Mouse (Mus musculus): Measurements from ENCODE around the gene 1500011B03Rik.
"Not testable (repeated sequence)": the region's sequence is repeated elsewhere in the genome, so short reads cannot be mapped to it uniquely, and the experiment has no call there.

The 1500011B03Rik gene

DNA sequence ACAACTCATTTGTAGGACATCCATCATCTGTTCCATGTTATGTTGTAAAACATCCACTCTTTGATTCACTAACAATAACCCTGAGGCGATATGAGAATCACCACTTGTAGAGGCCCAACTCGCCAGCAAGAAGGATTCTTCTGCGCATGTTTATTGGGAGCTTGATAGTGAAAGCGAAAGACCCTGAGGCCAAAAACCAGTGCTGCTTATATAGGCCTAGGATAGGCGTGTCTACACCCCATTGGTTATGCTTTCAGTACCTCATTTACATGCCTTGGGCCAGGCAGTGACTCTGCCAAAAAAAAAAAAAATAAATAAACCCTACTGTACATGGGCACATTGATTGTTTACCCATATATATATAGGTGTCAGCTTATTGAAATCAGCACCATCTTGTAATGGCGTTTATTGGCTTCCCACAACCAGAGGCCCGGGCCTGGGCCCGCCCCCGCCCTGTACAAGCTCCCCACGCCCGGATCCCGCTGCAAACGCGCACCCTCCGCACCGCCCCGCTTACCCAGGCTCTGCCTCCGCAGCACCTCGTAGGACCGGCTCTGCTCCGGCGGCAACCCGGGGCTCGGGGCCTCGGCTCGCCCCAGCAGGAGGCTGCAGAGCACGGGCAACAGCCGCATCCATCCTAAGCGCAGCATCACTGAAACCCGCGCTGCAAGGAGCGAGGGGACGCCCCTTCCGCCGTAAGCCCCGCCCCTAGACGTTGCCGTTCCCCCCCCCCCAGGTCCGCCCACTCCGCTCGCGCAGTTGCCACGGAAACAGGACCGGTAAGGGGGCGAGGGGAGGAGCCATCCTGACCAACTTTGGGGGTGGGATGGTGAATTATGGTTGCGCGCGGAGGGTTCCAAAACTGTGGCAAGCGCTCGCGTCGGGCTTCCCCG is at the start of gene 1500011B03Rik:
Gene 1500011B03Rik, minus strand, starts transcription at position 673 of the 893 bp plus-strand sequence.
- DNase-seq (ENCODE audit: low spot score in 2 of 2): peak; percentile 41 to 56

DNA sequence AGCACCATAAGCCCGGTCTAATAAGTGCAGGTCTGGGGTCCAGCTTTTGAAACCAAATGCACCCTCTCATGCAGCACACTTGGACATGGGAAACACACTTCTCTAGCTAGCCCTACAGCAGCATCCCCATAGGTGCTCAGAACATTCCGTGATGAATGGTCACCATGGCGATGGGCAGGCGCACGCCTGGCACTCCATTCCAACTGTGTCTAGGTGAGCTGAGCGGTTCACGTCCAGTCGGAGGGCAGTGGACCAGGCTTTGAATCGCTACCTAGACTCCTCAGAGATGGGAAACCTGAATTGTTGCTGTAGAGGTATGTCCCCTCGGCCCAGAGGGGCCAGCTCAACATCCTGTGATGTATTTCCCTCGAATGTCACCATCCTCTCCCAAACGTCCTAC is 42.0 kb upstream of the 1500011B03Rik start:
- DNase-seq (ENCODE audit: low spot score in 2 of 2): no peak

DNA sequence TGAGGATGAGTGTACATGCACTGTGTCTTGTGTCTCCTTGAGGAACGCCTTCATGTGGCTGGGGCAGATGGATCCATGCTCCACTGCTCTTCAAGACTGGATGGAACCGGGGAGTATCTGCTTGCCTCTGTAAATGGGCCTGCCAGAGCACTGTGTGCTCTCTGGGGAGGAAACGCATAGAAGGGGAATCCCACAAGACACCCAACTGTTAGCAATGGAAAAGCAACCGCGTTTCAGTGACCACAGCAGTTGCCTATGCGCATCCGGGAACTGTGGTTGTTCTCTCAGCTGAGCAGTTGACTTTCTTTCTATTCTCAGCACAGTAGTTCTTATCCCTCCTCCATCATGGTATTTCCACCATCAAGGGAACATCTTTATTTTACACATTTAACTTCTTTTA is 41.5 kb upstream of the 1500011B03Rik start:
- DNase-seq (ENCODE audit: low spot score in 2 of 2): peak in 1 of 2 experiments; percentile 45

DNA sequence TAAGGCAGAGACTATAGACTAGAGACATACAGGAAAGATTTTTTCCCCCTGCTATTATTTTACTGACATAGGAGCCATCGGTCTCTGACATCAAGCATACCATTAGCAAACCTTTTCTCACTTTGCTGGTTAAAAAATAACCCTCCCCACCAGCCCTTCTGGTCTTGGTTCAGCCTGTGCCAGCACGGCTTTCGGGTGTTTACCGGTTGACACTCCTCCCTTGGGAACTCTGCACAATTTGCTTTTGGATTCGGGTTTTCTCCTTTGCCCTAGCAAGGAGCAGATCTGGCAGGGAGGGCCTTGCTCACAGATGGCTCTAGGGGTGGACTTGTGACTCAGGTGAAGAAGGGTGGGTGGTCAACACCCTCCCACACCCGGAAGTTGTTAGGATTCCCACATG is 38.5 kb upstream of the 1500011B03Rik start:
- no peak for DNase-seq (ENCODE audit: low spot score in 2 of 2)

DNA sequence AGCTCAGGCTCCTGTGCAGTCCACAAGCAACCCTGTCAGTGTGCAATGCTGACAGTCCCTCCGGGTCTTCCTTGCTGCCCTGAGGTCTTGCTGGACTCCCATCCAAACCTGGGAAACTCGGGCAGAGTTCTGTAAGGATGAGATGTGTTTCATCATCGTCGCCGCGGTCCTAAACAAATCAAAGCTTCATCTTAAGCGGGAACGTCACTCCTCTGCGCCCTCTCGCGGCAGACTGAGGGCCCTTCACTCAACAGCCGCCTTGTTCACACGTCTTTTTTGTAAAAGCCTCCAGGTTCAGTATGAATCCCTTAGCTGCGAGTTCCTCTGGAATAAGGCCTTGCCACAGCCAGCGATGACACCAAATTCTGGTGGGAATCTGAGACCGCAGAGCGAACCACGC is 36.0 kb upstream of the 1500011B03Rik start:
- DNase-seq (ENCODE audit: low spot score in 2 of 2): peak; percentile 25 to 53

DNA sequence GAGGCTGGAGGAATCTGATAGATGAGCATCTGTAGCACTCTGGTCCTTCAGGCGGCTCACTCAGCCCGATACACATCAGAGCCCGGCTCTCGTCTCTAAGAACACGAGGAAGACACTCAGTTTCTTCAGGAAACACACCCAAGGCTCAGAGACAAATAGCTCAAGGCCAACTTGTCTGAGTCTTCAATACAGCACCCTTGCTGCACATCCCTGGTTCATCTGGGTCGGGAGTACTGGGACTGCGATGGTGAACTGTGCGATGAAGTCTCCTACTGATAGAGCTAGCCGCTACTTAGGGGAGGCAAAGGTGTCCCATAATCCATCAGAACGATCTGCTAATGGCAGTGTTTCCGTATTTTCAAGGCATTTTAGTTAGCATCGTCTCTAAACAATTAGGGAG is 35.3 kb upstream of the 1500011B03Rik start, which contains the start of gene Gm9936:
Gene Gm9936, minus strand, starts transcription at position 101 of the 400 bp plus-strand sequence.
- no peak for DNase-seq (ENCODE audit: low spot score in 2 of 2)

DNA sequence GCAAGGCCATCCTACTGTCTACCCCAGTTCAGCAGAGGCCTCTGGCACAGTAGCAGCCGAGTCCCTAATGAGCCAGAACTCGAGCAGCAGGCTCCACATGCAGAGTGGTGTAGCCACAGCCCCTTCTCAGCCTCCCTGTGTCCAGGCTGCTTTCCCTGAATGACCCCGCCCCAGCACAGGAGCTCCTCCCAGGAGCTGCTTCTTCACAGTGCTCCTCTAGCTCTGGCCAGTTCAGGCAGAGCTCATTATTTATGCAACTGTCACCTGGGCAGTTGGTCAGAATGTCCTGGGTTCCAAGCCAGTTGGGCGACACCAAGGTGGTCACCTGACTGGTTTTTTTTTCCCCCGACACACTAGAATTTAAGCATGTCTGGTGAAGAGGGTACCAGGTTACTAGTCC is 30.1 kb upstream of the 1500011B03Rik start, which contains the start of gene 4930519G04Rik:
Gene 4930519G04Rik, plus strand, starts transcription at position 301 of the 400 bp plus-strand sequence.
- not testable (repeated sequence) for DNase-seq (ENCODE audit: low spot score in 2 of 2)

DNA sequence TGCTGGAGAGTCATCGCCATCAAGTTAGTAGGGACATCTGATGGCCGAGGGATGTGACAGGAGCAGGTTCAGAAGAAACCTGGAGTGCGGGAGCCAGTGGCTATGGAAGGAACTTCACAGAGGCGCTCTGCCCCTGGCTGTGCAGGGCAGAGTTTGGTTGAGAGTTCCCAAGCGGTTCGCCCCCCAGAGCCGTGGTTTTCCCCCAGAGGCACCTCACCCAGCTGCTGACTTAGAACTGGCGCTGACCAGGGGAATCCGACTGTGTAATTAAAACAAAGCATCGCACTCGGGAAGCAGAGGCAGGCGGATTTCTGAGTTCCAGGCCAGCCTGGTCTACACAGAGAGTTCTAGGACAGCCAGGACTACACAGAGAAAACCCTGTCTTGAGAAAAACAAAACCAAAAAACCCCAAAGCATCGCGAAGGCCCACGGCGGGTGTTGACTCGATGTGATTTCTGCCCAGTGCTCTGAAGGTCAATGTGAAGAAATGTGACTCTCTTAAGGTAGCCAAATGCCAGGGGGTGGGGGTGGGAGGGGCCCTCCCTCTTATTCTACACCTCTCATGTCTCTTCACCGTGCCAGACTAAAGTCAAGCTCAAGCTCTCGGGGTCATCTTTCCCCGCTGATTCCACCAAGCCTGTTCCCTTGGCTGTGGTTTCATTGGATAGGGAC is 28.4 kb upstream of the 1500011B03Rik start:
- no peak for DNase-seq (ENCODE audit: low spot score in 2 of 2)

DNA sequence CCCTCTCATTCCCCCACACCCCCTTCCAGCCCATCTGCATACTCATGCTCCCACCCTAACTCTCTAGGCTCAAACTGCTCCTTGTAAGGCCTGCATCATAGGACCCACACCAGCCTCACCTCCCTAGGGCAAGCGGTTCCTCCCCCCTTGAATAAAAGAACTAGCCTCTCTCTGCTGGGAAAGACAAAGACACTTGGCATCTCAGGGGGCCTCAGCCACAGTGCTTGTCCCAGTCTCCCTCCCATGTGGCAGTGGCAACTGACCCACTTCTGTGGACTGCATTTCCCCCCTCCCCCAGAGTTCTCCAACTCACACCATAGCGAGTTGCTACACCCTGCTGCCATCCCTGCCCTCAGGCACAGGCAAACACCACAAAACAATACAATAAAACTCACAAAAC is 21.1 kb upstream of the 1500011B03Rik start:
- not testable (repeated sequence) for DNase-seq (ENCODE audit: low spot score in 2 of 2)

DNA sequence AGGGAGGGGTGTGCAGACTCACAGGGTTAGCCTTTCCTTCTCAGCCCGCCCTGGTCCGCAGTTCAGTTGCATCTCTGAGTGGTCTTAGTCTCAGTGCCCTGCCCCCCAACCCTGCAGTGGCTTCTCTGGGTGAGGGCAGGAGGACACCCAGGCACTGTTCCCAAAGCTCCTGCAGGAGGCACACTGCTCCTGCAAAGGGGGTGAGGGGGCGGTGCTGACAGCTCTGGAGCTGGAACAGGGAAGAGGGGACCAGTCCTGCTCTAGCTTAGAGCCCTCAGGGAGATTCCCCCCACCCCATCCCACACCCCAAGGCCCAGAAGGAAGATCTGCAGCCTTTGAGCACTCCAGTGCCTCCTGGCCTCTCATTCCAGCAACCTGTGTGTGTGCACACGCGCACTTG is 19.4 kb upstream of the 1500011B03Rik start:
- no peak for DNase-seq (ENCODE audit: low spot score in 2 of 2)

DNA sequence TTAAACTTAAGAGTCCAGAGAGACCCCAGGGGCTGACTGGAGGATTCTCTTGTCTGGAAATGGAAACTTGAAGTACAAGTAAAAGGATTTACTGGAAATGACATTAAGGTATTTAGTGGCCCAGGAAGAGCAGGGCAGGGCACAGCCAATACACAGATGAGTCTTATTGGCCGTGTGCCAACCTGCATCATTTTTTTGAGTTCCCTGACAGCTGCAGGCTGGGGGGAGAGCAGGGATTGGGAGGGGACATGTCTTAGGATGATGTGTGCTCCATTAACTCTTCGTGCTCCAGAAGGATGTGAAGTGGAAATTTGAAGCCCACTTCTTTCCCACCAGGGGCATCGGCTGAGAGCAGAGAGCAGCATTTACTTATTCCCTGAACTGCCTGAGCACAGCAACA is 18.9 kb upstream of the 1500011B03Rik start:
- DNase-seq (ENCODE audit: low spot score in 2 of 2): not testable (repeated sequence)

DNA sequence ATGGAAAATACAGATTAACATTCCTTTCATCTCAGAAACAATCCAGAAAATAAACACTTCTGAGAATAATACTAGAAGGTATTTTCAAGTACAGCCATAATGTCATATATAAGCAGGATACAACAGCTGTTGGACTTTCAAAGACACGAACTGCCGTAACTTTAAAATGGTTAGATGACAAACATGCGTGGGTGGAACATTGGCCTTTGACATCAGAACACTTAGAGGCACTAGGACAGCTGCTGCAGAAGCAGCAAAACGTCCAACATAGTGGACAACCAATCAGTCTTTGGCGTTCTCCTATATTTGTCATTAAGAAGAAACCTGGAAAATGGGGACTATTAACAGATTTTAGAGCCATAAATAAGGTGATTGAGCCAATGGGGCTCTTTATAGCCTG is 17.2 kb upstream of the 1500011B03Rik start:
- not testable (repeated sequence) for DNase-seq (ENCODE audit: low spot score in 2 of 2)

DNA sequence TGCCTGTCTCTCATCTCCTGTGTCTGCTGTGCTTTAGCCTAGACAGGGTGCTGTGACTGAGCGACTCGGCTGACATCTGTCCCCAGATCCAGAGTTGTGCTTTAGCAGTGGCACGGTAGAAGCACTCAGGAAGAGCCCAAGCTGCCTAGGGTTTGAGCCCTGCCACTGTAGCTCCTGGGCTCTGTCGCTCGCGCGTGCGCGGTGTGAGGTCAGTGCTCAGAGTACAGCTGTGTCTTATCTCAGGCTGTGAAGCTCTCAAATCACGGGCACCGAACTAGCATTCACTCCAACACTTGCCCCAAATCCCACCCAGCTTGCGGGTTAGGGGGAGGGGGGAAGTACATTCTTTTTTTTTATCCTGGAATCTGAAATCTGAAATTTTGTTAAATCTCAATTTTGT is 13.6 kb upstream of the 1500011B03Rik start:
- no peak for DNase-seq (ENCODE audit: low spot score in 2 of 2)

DNA sequence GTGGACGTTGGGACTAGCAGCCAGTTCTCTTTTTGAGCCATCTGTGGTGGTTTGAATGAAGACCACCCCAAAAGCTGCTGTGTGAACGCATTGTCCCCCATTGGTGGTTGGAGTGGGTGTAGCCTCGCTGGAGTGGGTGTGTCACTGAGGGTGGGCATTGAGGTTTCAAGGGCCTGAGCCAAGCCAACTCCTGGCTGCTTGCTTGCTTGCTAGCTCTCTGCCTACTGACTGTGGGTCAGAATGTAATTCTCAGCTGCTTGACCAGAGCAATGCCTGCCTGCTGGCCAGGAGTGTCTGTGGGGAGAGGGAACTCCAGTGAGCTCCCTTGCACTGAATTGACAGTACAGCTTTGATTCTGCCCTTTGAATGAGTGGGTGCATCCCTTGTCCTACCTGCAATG is 6.5 kb upstream of the 1500011B03Rik start:
- no peak for DNase-seq (ENCODE audit: low spot score in 2 of 2)

DNA sequence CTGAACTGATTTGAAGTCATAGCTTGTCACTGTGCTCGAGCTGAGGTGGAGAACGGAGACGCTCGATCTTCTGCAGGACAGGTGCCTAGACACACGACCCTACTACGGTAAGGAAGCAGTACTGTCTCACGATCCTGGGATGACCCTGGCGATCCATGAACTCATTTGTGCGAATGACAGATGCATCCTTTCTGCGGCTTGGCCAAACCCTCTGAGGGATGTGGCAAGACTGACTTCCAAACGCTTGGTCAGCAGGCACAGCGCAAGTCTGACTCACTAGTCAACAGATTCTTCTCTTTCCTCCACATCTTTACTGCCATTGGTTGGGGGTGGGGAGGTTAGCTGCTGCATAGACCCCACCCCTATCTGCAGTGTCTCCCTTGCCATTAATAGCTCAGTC is 4.2 kb upstream of the 1500011B03Rik start:
- DNase-seq (ENCODE audit: low spot score in 2 of 2): no peak

DNA sequence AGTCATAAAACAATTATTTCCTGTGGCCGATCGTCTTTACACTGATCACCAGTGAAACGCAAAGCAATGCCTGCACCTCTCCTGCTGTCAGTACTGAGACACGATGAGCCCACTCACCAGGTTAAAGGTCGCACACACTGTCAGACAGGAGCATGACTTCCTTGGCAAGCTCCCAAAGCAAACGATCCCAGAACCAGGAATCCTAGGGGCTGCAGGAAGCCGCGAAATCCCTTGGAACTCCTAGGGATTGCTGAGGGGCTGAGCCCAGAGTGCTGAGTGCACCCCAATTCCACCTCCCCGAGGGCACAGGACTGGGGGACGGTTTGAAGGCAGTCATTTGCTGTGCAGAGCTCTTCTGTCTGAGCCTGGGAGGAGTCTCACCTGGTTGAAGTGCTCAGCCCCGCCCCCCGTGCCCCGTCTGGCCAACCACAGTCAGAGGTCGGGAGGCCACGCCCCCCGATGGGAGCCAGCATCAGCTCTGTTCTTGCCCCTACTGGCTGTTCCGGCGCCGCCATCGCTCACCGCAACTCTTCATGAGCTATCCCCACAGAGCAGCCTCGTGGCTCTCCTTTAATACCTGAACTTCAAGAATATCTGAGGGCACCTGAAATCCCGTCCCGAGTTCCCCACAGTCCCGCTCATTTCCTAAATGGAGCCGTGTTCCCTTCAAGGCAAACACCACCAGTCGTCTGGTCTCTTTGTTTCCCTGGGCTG is 2.9 kb upstream of the 1500011B03Rik start:
- DNase-seq (ENCODE audit: low spot score in 2 of 2): peak; percentile 75 to 87

DNA sequence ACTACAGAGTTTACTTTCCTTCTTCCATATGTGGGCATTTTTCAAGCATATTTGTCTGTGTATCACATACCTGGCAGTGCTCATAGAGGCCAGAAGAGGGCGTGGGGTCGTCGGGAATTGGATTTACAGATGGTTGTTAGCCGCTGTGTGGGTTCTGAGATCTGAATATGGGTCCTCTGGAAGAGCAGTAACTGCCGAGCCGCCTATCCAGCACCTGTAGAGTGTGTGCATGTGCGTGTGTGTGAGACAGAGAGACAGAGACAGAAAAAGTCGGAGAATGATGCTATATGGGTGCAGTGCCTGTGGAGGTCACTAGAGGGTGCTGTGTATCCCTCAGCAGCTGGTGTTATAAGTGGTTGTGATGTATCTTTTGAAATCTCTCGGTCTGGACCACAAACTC is 929 bp upstream of the 1500011B03Rik start:
- peak; percentile 56 to 63 for DNase-seq (ENCODE audit: low spot score in 2 of 2)

DNA sequence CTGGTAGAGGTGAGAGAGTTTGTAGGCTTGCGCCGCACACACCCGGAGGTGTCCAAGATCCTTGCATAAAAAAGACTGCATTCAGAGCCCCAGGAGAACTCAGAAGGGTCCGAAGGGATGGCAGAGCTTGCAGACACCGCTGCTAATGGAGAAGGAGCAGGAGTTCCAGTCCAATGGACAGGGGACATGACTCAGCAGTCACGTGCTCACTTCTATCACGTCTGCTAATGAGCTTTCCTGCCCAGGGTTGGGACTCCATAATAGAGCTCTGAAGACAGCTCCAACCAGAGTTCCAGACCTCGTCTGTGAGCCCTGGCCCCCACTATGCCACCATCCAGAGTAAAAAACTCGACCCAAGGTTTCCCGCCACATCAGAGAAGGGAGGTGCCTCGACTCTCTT is 5.1 kb downstream of the 1500011B03Rik start:
- no peak for DNase-seq (ENCODE audit: low spot score in 2 of 2)

DNA sequence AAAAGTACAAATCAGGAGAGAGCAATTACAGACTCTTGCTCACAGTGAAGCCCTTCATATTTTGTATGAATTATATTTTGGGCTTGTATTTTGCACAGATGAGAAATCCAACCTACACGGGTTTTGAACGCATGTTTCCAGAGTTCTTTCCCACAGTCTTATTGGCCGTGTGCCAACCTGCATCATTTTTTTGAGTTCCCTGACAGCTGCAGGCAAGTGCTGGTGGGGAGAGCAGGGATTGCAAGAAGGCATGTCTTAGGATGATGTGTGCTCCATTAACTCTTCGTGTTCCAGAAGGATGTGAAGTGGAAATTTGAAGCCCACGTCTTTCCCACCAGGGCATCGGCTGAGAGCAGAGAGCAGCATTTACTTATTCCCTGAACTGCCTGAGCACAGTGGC is 6.7 kb downstream of the 1500011B03Rik start:
- no peak for DNase-seq (ENCODE audit: low spot score in 2 of 2)

DNA sequence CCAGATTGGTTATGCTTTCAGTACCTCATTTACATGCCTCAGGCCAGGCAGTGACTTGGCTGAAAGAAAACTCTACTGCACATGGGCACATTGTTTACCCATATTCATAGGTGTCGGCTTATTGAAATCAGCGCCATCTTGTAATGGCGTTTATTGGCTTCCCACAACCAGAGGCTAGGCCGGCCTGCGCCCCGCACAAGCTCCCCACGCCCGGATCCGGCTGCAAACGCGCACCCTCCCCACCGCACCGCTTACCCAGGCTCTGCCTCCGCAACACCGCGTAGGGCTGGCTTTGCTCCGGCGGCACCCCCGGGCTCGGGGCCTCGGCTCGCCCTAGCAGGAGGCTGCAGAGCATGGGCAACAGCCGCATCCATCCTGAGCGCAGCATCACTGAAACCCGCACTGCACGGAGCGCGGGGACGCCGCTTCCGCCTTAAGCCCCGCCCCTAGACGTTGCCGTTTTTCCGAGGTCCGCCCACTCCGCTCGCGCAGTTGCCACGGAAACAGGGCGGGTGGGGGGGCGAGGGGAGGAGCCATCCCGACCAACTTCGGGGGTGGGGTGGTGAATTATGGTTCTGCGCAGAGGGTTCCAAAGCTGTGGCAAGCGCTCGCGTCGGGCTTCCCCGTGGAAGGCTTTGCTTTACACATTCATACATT is 9.6 kb downstream of the 1500011B03Rik start:
- DNase-seq (ENCODE audit: low spot score in 2 of 2): peak; percentile 71 to 80

DNA sequence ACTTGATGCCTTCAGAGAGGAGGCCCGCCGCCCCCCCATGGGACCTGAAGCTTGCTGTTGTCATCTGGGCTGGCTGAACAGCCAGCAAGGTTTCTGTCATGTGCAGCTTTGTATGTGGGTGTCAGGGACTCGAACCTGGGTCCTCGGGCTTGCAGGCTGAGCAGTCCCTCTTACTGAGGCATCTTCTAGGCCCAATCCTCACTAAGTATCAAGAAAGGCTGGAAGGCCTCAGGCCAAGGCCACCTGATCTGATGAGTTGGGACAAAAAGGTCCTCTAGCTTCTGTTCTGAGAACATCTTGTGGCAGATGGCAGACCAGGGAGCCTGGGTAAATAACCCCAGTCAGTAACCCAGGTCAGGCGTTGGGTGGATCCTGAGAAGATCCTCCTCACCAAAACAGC is 13.4 kb downstream of the 1500011B03Rik start:
- DNase-seq (ENCODE audit: low spot score in 2 of 2): no peak

Data from natural killer cell, adult 2 months (primary cell).